Mouse (Mus musculus): ENCODE data around the gene Zmiz1. TPM values are rescaled to one million over a fixed set of nuclear protein-coding genes. Genes with fewer than 3 reads are reported as not detected.

Gene Zmiz1
- polyA plus RNA-seq, 1 experiment from 2014 or later = 55.5 TPM

DNA sequence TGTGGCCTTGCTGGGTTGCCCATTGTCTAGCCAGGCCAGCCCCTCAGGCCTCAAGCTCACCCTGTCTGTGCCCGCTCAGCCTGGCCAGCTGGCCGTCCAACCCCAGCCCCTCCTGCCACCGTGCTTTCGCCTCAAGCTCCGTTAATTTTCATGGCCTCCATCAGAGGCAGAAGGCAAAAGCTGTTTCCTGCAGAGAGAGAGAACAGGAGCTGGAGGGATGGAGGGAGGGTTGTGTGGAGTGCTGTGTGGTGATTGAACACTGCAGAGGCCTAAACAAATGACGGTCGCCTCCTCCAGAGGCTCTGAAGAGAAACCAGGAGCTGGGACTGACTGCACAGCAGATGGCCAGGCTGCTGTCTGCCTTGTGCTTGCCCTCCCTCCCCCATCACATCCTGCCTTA is 164.7 kb downstream of the Zmiz1 start:
- Histone ChIP-seq H3K27ac (peak overlapping the region; percentile 19; the same call in 1 of the 2 replicates), H3K4me1 (peaks cover 54% of the 10 kb centered on the region), H3K4me3 (no peak overlapping the region), H3K36me3 (peaks cover 94% of the 10 kb centered on the region), H3K27me3 (ENCODE audit: low read depth, poor library complexity, severe bottlenecking) (no peaks in the 10 kb centered on the region), H3K9me3 (replicated peaks) (no peaks in the 10 kb centered on the region)
- no peak for DNase-seq (ENCODE audit: low spot score)
- WGBS = 58% methylated on average over 7 of the region's 7 CpGs

DNA sequence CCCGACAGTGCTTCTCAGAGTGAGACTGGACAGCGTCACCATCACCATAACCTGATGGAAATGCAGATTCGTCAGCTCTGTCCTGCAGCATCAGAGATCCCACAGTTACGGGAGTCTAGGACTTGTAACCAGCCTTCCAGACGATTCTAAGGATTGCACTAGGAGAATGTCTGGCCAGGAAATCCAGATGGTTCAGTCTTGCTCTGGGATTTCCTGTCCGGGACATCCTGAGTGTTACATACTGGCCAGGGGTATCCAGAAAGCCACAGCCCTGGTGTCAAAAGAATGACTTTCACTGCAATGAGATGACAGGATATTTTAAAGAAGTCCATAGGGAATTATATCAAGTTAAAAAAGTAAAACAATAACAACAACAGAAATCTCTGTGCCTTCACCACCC is 165.7 kb downstream of the Zmiz1 start:
- peaks cover 48% of the 10 kb centered on the region for H3K4me1 ChIP-seq
- WGBS = 82% methylated on average over 6 of the region's 6 CpGs
- no peak for DNase-seq (ENCODE audit: low spot score)
- H3K36me3 ChIP-seq = peaks cover 94% of the 10 kb centered on the region
- H3K9me3 ChIP-seq (replicated peaks) = no peaks in the 10 kb centered on the region
- no peak overlapping the region for H3K27ac ChIP-seq
- H3K4me3 ChIP-seq = no peak overlapping the region
- no peaks in the 10 kb centered on the region for H3K27me3 ChIP-seq (ENCODE audit: low read depth, poor library complexity, severe bottlenecking)

DNA sequence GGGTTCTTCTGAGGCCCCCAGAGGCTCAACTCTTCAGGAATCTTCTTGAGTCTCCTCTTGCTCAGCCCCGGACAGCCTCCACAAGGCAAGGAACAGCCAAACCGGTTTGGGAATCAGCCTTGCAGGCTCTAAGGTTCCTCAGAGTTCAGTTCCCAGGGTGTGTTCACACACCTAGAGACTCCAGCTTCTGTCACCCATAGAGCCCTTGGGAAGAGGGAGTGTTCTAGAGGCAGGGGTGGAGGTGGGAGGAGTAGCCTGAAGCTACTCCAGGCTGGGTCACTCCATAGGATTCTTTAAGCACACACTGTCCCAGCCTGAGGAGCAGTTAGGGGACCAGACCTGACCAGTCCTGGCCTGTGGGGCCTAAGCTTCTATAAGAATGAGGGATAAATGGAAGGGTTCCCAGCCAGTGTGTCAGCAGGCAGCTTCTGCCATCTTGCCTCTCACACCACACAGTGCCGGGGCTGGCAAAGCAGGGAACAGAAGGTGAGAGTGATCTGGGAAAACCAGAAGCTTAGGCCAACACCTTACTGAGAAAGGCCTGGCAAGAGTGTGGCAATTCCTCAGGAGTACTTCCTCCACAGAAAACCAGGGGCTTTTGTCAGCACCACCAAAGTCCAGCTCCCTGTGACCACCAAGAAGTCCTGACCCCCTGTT is 168.7 kb downstream of the Zmiz1 start:
- peak overlapping the region; percentile 30; the same call in 1 of the 2 replicates for H3K27ac ChIP-seq
- H3K36me3 ChIP-seq = peaks cover 92% of the 10 kb centered on the region
- H3K4me3 ChIP-seq = no peak overlapping the region
- no peaks in the 10 kb centered on the region for H3K9me3 ChIP-seq (replicated peaks)
- 77% methylated on average over 3 of the region's 3 CpGs for WGBS
- H3K27me3 ChIP-seq (ENCODE audit: low read depth, poor library complexity, severe bottlenecking) = no peaks in the 10 kb centered on the region
- peaks cover 29% of the 10 kb centered on the region for H3K4me1 ChIP-seq
- DNase-seq (ENCODE audit: low spot score) = no peak

DNA sequence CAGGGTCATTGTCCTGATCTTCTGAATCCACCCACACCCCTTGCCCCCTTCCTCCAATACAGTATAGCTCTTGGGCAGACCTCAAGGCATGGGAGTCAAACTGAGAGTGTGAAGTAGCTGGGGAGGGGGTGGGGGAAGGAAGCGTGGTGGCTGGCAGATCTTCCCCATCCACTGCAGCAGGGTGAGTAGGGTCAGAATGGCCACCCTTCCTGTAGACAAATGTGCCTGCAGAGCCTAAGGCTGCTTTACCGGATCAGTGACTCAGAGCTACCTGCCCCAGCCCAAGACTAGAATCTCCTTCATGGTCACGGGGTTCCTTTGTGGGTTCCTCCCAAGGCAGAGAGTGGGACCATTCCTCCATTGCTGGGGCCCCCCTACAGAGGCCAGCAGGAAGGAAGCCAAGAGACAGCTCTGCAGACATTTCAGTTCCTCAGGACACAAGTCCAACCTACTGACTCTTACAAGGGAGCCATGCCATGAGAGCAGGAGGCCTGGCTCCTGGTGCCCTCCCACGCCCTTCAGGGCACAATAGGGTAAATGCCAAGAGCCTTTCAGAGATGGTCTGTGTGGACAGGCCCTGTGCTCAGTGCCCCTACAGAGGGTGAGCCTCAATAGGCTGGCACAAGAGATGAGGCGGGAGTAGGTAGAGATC is 169.6 kb downstream of the Zmiz1 start:
- Histone ChIP-seq H3K4me1 (peaks cover 27% of the 10 kb centered on the region), H3K27ac (peak overlapping the region; percentile 30; the same call in 1 of the 2 replicates), H3K9me3 (replicated peaks) (no peaks in the 10 kb centered on the region), H3K27me3 (ENCODE audit: low read depth, poor library complexity, severe bottlenecking) (no peaks in the 10 kb centered on the region), H3K4me3 (no peak overlapping the region), H3K36me3 (peaks cover 95% of the 10 kb centered on the region)
- WGBS = 86% methylated on average over 5 of the region's 5 CpGs
- no peak for DNase-seq (ENCODE audit: low spot score)

DNA sequence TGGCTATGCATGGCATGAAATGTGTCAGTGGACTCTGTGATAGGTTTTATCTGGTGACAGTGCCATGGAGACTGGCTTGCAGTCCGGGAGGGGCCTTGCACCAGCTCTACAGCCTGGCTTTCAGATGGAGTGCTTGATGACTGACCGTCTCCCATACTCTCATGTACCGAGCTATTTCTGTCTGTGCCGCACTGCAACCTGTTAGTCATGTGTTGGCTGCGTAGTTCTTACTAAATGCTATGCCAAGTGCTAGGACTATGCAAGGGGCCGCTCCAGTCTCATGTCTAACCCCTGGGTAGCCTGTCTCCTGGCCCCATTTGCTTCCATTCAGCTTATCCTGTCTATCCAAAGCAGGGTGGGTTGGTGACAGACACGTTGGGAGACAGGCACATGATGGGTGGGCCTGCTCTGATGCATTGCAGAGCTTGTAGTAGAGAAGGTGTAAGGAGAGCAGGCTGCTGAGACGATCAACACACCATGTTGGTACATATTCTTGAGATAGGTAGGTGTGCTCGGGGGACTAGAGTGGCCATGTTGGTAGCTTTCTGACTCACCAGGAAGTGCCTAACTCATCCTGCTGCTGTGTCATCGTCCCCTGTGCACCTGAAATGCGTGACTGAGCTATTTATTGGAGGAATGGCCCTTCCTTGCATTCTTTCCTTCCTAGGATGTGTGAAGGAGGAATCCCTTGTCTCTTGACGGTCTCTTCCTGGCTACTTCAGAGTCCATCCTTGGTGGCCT is 171.1 kb downstream of the Zmiz1 start:
- H3K4me3 ChIP-seq = no peak overlapping the region
- H3K27ac ChIP-seq = no peak overlapping the region
- no peaks in the 10 kb centered on the region for H3K9me3 ChIP-seq (replicated peaks)
- DNase-seq (ENCODE audit: low spot score) = no peak
- peaks cover 28% of the 10 kb centered on the region for H3K4me1 ChIP-seq
- no peaks in the 10 kb centered on the region for H3K27me3 ChIP-seq (ENCODE audit: low read depth, poor library complexity, severe bottlenecking)
- 85% methylated on average over 12 of the region's 12 CpGs for WGBS
- H3K36me3 ChIP-seq = peaks cover 92% of the 10 kb centered on the region

DNA sequence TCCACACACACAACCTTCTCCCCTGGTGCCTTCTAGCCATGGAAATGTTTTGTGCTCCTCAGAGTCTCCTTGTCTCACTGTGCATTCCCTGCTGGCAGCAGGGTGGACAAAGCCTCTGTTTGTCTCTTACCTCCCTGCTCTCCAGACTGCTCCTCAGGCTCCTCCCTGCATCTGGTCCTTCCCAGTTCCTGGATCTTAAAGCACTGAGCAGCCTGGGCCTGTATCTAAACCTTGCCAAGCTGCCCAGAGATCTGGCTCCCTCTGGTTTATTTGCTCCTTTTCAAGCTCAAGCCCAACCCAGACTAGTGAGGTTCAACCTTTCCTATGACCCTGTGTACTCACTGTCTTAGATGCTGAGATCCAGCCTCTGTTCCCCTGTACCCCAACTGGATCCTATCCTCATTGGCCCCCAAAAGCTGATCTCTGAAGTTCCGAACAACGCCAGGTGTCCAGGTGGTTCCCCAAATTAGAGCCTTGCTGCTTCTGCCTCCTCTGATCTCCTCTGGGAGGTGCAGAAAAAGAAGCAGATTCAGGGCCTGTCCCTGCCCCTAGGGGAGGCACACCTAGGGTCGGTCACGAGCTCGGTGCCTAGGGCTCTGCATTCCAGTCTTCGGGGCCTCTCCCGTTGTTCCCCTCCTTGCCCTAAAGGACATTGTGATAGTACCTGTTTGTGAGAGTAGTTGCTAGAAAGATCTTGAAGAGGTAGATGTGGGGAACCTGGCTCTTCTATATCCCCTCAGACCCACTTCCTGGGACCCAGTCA is 171.8 kb downstream of the Zmiz1 start:
- Histone ChIP-seq H3K4me3 (no peak overlapping the region), H3K4me1 (peaks cover 31% of the 10 kb centered on the region), H3K27ac (no peak overlapping the region), H3K36me3 (peaks cover 92% of the 10 kb centered on the region), H3K27me3 (ENCODE audit: low read depth, poor library complexity, severe bottlenecking) (no peaks in the 10 kb centered on the region), H3K9me3 (replicated peaks) (no peaks in the 10 kb centered on the region)
- DNase-seq (ENCODE audit: low spot score) = no peak
- WGBS = 89% methylated on average over 7 of the region's 7 CpGs

DNA sequence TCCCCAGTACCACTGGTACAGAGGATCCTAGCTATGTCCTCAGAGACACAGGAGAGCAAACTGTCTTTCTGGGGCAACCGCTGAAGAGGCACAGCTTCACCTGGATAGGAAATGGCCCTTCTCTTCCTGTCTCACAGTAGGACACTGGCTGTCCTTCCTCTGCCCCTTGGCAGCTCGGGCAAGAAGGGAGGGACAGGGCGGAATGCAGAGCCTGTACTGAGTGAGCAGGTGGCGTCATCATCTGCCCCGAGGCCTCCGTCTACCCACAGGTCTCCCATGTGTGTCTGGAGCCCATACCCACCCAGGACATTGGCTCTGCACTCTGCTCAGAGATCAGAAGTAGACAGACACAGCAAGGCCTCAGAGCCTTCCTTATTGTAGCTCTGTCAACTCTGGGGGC is 172.5 kb downstream of the Zmiz1 start:
- H3K4me1 ChIP-seq = peaks cover 27% of the 10 kb centered on the region
- H3K36me3 ChIP-seq = peaks cover 92% of the 10 kb centered on the region

DNA sequence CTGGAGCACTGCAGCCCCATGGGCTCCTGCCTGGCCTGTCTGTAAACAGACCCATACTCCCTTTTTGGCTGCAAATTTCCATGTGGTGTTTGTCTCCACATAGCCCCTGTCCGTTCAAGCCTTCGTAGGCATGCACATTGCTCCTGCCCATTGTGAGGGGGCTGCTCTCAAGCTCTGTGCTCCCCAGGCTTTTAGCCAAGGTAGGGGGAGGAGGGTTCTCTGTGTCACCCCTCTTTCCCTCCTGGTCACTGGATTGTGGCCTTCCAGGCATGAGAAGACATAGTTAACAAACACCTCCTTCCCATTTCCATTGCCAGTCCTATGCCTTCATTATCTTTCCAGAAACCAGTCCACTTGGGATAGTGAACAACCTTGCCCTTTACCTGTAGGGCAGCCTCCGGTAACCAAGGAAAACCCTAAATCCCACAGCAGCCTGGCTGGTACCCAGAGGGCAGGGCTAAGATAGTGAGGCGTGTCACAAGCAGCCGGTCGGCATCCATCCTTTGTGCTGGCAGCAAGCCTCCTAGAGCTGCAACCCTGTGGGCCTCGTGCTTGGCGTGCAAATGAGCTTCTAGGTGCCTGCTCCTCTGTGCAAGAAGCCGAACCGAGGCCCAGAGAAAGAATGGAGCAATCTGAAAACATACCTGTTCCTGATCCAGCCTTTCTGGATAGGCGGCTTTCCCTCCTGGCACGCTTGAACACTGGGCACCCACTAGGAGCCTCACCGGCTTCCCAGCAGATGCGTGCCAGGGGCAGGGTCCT is 174.7 kb downstream of the Zmiz1 start:
- Histone ChIP-seq H3K36me3 (peaks cover 92% of the 10 kb centered on the region), H3K9me3 (replicated peaks) (no peaks in the 10 kb centered on the region), H3K4me1 (peaks cover 22% of the 10 kb centered on the region), H3K4me3 (no peak overlapping the region), H3K27ac (no peak overlapping the region), H3K27me3 (ENCODE audit: low read depth, poor library complexity, severe bottlenecking) (no peaks in the 10 kb centered on the region)
- 85% methylated on average over 14 of the region's 14 CpGs for WGBS
- DNase-seq (ENCODE audit: low spot score) = no peak

More for the DNA sequence above, 172.5 kb downstream of the Zmiz1 start:
- no peak for DNase-seq (ENCODE audit: low spot score)
- WGBS = 89% methylated on average over 6 of the region's 6 CpGs
- no peak overlapping the region for H3K27ac ChIP-seq
- no peaks in the 10 kb centered on the region for H3K9me3 ChIP-seq (replicated peaks)
- no peak overlapping the region for H3K4me3 ChIP-seq
- H3K27me3 ChIP-seq (ENCODE audit: low read depth, poor library complexity, severe bottlenecking) = no peaks in the 10 kb centered on the region

DNA sequence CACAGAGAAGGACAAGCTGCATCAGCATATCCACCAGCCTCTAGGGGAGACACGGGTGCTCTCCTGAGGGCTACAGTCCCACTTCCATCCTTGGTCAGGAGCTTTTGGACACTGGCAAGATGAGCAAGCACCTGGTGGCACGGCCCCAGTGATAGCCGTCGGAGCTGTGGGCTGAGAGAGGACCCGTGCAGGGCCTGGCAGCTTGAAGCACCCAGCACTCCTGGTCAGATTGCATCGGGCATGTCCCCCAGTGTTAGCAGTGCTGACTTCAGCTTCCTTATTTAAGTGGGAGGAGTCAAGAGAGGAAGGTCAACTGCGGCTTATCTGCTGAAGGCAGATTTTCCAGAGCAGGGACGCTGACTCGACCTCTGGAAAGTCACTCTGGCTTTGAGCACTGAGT is 175.3 kb downstream of the Zmiz1 start:
- no peak for DNase-seq (ENCODE audit: low spot score)
- 82% methylated on average over 9 of the region's 9 CpGs for WGBS
- Histone ChIP-seq H3K36me3 (peaks cover 92% of the 10 kb centered on the region), H3K9me3 (replicated peaks) (no peaks in the 10 kb centered on the region), H3K4me1 (peaks cover 19% of the 10 kb centered on the region; the same call in 1 of the 2 replicates), H3K27ac (no peak overlapping the region), H3K27me3 (ENCODE audit: low read depth, poor library complexity, severe bottlenecking) (no peaks in the 10 kb centered on the region), H3K4me3 (no peak overlapping the region)

DNA sequence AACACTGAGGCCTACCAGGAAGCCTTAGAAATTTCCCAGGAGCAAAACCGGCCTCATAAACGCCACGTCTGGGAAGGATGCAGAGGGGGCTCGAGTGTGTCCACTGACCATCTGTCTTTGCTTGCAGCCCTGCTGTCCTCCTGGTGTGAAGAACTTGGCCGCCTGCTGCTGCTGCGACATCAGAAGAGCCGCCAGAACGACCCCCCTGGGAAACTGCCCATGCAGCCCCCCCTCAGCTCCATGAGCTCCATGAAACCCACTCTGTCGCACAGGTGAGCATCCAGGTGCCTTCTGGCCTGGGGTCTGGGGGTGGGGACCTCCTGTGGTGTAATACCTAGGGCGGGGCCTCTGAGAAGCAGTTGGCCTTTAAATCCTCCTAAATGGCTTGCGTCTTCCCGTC is 176.8 kb downstream of the Zmiz1 start:
- Histone ChIP-seq H3K9me3 (replicated peaks) (no peaks in the 10 kb centered on the region), H3K4me3 (no peak overlapping the region), H3K4me1 (peaks cover 23% of the 10 kb centered on the region; the same call in 1 of the 2 replicates), H3K36me3 (peaks cover 92% of the 10 kb centered on the region), H3K27me3 (ENCODE audit: low read depth, poor library complexity, severe bottlenecking) (no peaks in the 10 kb centered on the region), H3K27ac (no peak overlapping the region)
- DNase-seq (ENCODE audit: low spot score) = no peak
- 65% methylated on average over 12 of the region's 12 CpGs for WGBS

DNA sequence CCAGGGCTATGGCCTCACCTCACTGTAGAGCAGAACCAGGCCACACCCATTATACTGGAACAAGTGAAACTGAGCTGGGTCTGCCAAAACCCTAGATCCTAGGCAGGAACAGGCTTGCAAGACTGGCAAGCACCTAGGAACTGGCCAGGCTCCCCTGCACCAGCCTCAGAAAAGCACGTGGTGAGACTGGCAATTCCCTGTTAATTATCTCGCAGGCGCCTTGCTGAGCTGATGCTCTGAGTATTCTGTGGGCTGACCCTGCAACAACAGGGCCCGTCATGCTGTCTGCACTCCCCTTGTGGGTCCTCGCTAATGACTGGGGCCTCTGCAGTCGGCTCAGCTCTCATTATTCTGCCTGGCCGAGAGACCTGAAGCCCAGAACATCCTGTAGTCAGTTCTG is 177.3 kb downstream of the Zmiz1 start:
- H3K4me1 ChIP-seq = peaks cover 23% of the 10 kb centered on the region; the same call in 1 of the 2 replicates
- DNase-seq (ENCODE audit: low spot score) = no peak
- H3K4me3 ChIP-seq = no peak overlapping the region
- 39% methylated on average over 7 of the region's 7 CpGs for WGBS
- no peaks in the 10 kb centered on the region for H3K9me3 ChIP-seq (replicated peaks)
- no peak overlapping the region for H3K27ac ChIP-seq
- peaks cover 92% of the 10 kb centered on the region for H3K36me3 ChIP-seq
- no peaks in the 10 kb centered on the region for H3K27me3 ChIP-seq (ENCODE audit: low read depth, poor library complexity, severe bottlenecking)

DNA sequence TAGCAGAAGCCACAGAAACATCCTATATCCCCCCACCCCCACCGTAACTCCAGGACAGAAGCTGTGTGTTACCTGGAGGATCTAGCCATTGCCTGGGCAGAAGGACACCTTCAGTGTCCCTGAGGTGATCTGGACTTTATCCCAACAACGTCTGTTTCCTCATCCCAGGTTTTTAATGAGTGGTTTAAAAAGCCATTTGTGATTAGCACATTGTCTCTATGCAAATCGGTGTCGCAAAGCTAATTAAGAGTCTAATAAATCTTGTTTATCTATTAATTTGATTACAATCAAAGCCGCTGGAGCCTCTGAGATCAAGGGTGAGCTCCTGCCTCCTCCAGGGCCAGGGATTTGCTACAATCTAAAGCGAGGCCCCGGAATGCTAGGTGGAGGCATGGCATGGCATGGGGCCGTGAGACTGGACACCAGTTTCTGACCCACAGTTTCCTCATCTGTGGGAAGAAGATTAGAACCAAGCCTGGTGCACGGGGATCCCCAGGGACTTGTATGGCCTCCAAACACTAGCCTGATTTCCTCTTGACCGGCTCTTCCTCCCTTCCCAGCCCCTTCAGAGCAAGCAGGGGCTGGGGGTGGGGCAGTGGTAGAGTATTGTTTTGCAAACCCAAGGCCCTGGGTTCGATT is 180.3 kb downstream of the Zmiz1 start:
- Histone ChIP-seq H3K4me1 (peaks cover 13% of the 10 kb centered on the region; the same call in 1 of the 2 replicates), H3K4me3 (no peak overlapping the region), H3K27ac (no peak overlapping the region), H3K36me3 (peaks cover 97% of the 10 kb centered on the region), H3K27me3 (ENCODE audit: low read depth, poor library complexity, severe bottlenecking) (no peaks in the 10 kb centered on the region), H3K9me3 (replicated peaks) (no peaks in the 10 kb centered on the region)
- DNase-seq (ENCODE audit: low spot score) = no peak
- 80% methylated on average over 11 of the region's 11 CpGs for WGBS

All from limb, embryonic 10.5 days (tissue).